Mouse (Mus musculus): Measurements from ENCODE around the gene Nek6. TPM values are rescaled to one million over a fixed set of nuclear protein-coding genes. Genes with fewer than 3 reads are reported as not detected.

Gene Nek6
- total and polyA plus RNA-seq, 3 experiments, result 3.7 to 5.4 TPM; not detected in 1

DNA sequence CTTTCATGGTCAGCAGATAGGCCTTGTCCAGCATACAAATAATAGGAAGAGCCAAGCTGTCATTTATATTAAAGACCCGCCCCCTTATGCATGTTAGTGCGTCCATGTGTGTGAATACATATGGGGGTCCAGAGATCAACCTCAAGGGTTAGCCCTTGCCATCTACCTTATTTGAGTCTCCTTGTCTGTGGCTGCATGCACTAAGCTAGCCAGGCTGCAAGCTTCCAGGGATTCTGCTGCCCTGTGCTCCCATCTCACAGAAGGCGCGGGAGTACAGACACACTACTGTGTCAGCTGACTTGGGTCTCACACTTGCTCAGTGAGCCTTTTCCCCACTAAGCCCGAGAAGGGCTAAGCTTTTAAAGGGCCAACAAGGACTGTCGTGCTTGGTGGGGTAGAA is 29.2 kb downstream of the Nek6 start:
- DNase-seq (ENCODE audit: low read depth, low spot score), result no peak
- Histone ChIP-seq H3K4me1 (ENCODE audit: control insufficient read depth in 1 of 2, insufficient read depth in 2 of 2, low read length in 2 of 2) (peaks cover 0 to 19% of the 10 kb centered on the region in 2 experiments; a peak in 3 of 4 replicates), H3K27ac (ENCODE audit: control insufficient read depth, low read depth, low read length) (no peak overlapping the region), H3K36me3 (ENCODE audit: control insufficient read depth in 1 of 2, insufficient read depth in 2 of 2, low read length in 2 of 2) (peaks cover 0 to 9% of the 10 kb centered on the region in 2 experiments; a peak in 1 of 4 replicates), H3K4me3 (ENCODE audit: control insufficient read depth in 1 of 2, insufficient read depth in 1 of 2, low read depth in 2 of 2, low read length in 2 of 2) (no peak overlapping the region), H3K79me2 (ENCODE audit: control insufficient read depth, insufficient read depth, low read length, poor library complexity) (no peaks in the 10 kb centered on the region), H3K9me3 (replicated peaks; ENCODE audit: insufficient read depth, low read length) (no peaks in the 10 kb centered on the region), H3K9ac (ENCODE audit: control insufficient read depth, low read depth, low read length, poor library complexity, severe bottlenecking) (no peak overlapping the region), H3K27me3 (ENCODE audit: control insufficient read depth in 1 of 2, insufficient read depth in 2 of 2, low read length in 2 of 2) (no peaks in the 10 kb centered on the region)
- TF ChIP-seq MEF2A (IDR thresholded peaks at IDR 0.05; ENCODE audit: extremely low read depth, insufficient replicate concordance, low read depth, low read length, poor library complexity, severe bottlenecking), result no peak
- no peak for TF ChIP-seq ZC3H11A (IDR thresholded peaks at IDR 0.05; ENCODE audit: low read depth, low read length)
- no peak for TF ChIP-seq SMC3 (IDR thresholded peaks at IDR 0.05; ENCODE audit: low read depth, low read length)
- no peak for TF ChIP-seq TAL1 (IDR thresholded peaks at IDR 0.05; ENCODE audit: low read length)
- TF ChIP-seq USF2 (IDR thresholded peaks at IDR 0.05; ENCODE audit: borderline replicate concordance in 1 of 2, insufficient read depth in 1 of 2, low read depth in 1 of 2, low read length in 2 of 2), result no peak
- TF ChIP-seq EP300 (IDR thresholded peaks at IDR 0.05; ENCODE audit: low read depth in 1 of 2, low read length in 2 of 2), result no peak

DNA sequence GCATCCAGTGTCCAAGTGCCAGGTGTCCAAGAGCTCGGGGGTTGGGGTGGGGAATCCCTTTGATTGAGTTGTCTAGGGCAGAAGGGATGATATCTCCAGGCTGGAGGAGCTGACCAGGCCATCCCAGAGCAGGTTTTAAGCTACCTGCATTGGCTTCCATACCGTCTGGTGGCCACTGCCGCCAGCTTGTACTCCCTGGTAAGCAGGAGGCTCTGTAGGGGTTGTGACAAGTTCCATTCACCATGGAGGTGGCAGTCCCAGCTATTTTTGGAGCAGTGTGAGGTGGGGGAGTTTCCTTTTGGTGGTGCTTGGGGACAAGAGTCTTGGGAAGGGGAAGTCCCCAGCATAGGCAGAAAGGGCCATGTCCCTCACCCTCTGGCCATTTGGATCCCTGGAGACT is 29.7 kb downstream of the Nek6 start:
- peaks cover 0 to 5% of the 10 kb centered on the region in 2 experiments; a peak in 1 of 4 replicates for H3K36me3 ChIP-seq (ENCODE audit: control insufficient read depth in 1 of 2, insufficient read depth in 2 of 2, low read length in 2 of 2)

DNA sequence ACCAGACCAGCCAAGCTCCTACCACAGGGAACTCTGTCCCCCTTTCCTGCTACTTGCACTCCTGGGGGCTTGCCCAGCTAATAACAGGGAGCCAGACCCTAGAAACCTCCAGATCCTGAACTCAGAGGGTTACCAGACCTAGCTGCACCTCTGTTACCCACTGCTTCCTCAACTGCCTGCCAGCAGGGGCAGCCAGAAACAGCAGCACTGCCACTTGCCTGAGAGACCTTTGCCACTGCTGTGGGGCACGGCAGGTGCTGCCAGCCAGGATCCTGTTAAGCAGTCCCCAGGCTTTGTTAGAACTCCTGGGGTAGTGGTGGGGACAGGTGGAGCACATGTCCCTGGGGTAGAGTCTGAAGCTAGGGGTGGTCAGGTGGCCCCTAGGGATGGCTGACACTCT is 30.1 kb downstream of the Nek6 start:
- DNase-seq (ENCODE audit: low read depth, low spot score), result no peak
- Histone ChIP-seq H3K4me1 (ENCODE audit: control insufficient read depth in 1 of 2, insufficient read depth in 2 of 2, low read length in 2 of 2) (peaks cover 0 to 10% of the 10 kb centered on the region in 2 experiments; a peak in 2 of 4 replicates), H3K9ac (ENCODE audit: control insufficient read depth, low read depth, low read length, poor library complexity, severe bottlenecking) (no peak overlapping the region), H3K36me3 (ENCODE audit: control insufficient read depth in 1 of 2, insufficient read depth in 2 of 2, low read length in 2 of 2) (peaks cover 0 to 2% of the 10 kb centered on the region in 2 experiments; a peak in 1 of 4 replicates), H3K4me3 (ENCODE audit: control insufficient read depth in 1 of 2, insufficient read depth in 1 of 2, low read depth in 2 of 2, low read length in 2 of 2) (no peak overlapping the region), H3K9me3 (replicated peaks; ENCODE audit: insufficient read depth, low read length) (no peaks in the 10 kb centered on the region), H3K27ac (ENCODE audit: control insufficient read depth, low read depth, low read length) (no peak overlapping the region), H3K79me2 (ENCODE audit: control insufficient read depth, insufficient read depth, low read length, poor library complexity) (no peaks in the 10 kb centered on the region), H3K27me3 (ENCODE audit: control insufficient read depth in 1 of 2, insufficient read depth in 2 of 2, low read length in 2 of 2) (no peaks in the 10 kb centered on the region)
- no peak for TF ChIP-seq E2F4 (IDR thresholded peaks at IDR 0.05; ENCODE audit: borderline replicate concordance, low read depth, low read length)

More for the DNA sequence above, 29.7 kb downstream of the Nek6 start:
- Histone ChIP-seq H3K4me1 (ENCODE audit: control insufficient read depth in 1 of 2, insufficient read depth in 2 of 2, low read length in 2 of 2) (peaks cover 0 to 15% of the 10 kb centered on the region in 2 experiments; a peak in 3 of 4 replicates), H3K27ac (ENCODE audit: control insufficient read depth, low read depth, low read length) (no peak overlapping the region), H3K27me3 (ENCODE audit: control insufficient read depth in 1 of 2, insufficient read depth in 2 of 2, low read length in 2 of 2) (no peaks in the 10 kb centered on the region), H3K79me2 (ENCODE audit: control insufficient read depth, insufficient read depth, low read length, poor library complexity) (no peaks in the 10 kb centered on the region), H3K9me3 (replicated peaks; ENCODE audit: insufficient read depth, low read length) (no peaks in the 10 kb centered on the region), H3K4me3 (ENCODE audit: control insufficient read depth in 1 of 2, insufficient read depth in 1 of 2, low read depth in 2 of 2, low read length in 2 of 2) (no peak overlapping the region), H3K9ac (ENCODE audit: control insufficient read depth, low read depth, low read length, poor library complexity, severe bottlenecking) (no peak overlapping the region)
- DNase-seq (ENCODE audit: low read depth, low spot score), result no peak
- TF ChIP-seq USF1 (IDR thresholded peaks at IDR 0.05; ENCODE audit: low read depth, low read length) (no peak), E2F4 (IDR thresholded peaks at IDR 0.05; ENCODE audit: borderline replicate concordance, low read depth, low read length) (no peak), USF2 (IDR thresholded peaks at IDR 0.05; ENCODE audit: borderline replicate concordance in 1 of 2, insufficient read depth in 1 of 2, low read depth in 1 of 2, low read length in 2 of 2) (no peak), GATA1 (IDR thresholded peaks at IDR 0.05; ENCODE audit: low read depth, low read length) (no peak), GABPA (IDR thresholded peaks at IDR 0.05; ENCODE audit: low read depth, low read length) (no peak), TCF12 (IDR thresholded peaks at IDR 0.05; ENCODE audit: low read depth, low read length) (no peak), JUND (IDR thresholded peaks at IDR 0.05; ENCODE audit: low read depth, low read length) (no peak), CTCF (IDR thresholded peaks at IDR 0.05 in 2 of 3, conservative IDR thresholded peaks at IDR 0.05 in 1 of 3; ENCODE audit: control insufficient read depth in 1 of 3, insufficient read depth in 1 of 3, low read depth in 2 of 3, low read length in 3 of 3, poor library complexity in 1 of 3, severe bottlenecking in 1 of 3) (no peak), UBTF (IDR thresholded peaks at IDR 0.05; ENCODE audit: borderline replicate concordance, insufficient read depth, low read depth, low read length) (no peak), ETS1 (IDR thresholded peaks at IDR 0.05; ENCODE audit: low read depth, low read length) (no peak), KAT2A (conservative IDR thresholded peaks at IDR 0.05; ENCODE audit: low read depth, low read length) (no peak), POLR2AphosphoS5 (IDR thresholded peaks at IDR 0.05; ENCODE audit: borderline replicate concordance, low read depth, low read length) (no peak), MYC (IDR thresholded peaks at IDR 0.05; ENCODE audit: low read depth, low read length) (no peak), BHLHE40 (IDR thresholded peaks at IDR 0.05; ENCODE audit: borderline replicate concordance, low read depth, low read length) (no peak), ELF1 (IDR thresholded peaks at IDR 0.05; ENCODE audit: low read depth, low read length) (no peak), POLR2AphosphoS2 (IDR thresholded peaks at IDR 0.05; ENCODE audit: low read length) (no peak), TBP (IDR thresholded peaks at IDR 0.05; ENCODE audit: low read depth, low read length) (no peak), MAFK (IDR thresholded peaks at IDR 0.05; ENCODE audit: borderline replicate concordance, low read depth, low read length) (no peak)

Measured in MEL (cell line).